Mouse (Mus musculus): ENCODE data around the gene Ahdc1.

- TF ChIP-seq POLR2A (IDR thresholded peaks at IDR 0.05; ENCODE audit: low read depth, low read length) (no peak), CTCF (IDR thresholded peaks at IDR 0.05; ENCODE audit: extremely low read depth, insufficient read length, insufficient replicate concordance, low read depth, low read length) (no peak)
Observed at GRCm38 (mm10) chr4:133013266-133013891, 2.3 kb downstream of the Ahdc1 start.
